Mouse (Mus musculus): ENCODE data around the gene Kif26a. TPM values are rescaled to one million over a fixed set of nuclear protein-coding genes. Genes with fewer than 3 reads are reported as not detected.

Gene Kif26a
- polyA plus RNA-seq, 1 experiment from 2014 or later: 5.0 TPM

DNA sequence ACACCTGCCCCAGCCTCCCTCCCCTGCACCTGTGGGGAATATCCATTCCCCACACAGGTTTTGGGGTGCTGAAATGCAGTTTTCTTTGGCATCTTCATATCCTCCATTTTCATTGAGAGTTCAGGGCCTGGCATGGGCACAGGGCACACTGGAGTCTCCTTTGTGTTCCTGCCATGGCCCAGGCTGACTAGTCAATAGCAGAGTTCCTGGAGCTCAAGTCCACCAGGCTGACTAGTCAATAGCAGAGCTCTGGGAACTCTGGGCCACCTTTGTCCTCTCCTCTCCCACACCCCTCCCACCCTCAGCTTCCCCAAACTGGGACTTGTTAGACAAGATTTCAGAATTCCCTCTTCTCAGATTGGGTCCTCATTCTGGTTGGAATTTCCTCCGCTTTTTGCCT lies 25.6 kb downstream of the Kif26a start:
- no peak overlapping the region for H3K4me3 ChIP-seq
- H3K36me3 ChIP-seq: peaks cover 46% of the 10 kb centered on the region
- H3K27ac ChIP-seq: no peak overlapping the region
- no peaks in the 10 kb centered on the region for H3K9me3 ChIP-seq
- ATAC-seq (ENCODE audit: insufficient number of reproducible peaks, insufficient read depth, low FRiP score, low TSS enrichment): no peak
- 90% methylated on average over 1 of the region's 1 CpGs for WGBS
- no peaks in the 10 kb centered on the region for H3K27me3 ChIP-seq
- H3K9ac ChIP-seq: no peak overlapping the region
- H3K4me1 ChIP-seq: peaks cover 23% of the 10 kb centered on the region
- H3K4me2 ChIP-seq (replicated peaks): no peak overlapping the region

DNA sequence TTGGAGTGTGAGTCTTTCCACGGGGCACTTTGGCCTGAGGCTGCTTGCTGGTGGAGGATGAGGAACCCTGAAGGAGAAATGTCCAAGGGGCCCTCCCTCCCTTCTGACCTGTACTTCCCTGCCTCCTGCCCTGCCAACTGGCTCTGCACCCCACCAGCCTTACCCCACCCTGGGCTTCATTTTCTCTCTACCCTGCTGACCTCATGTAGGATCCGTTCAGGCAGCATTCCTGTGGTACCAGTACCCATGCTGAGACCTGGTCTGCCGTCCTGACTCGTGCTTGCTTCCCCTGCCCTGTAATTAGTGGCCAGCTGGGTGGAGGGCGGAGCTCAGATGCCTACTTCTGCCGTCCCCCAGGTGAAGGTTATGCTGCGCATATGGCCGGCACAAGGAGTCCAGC lies 26.2 kb downstream of the Kif26a start:
- Histone ChIP-seq H3K36me3 (peaks cover 52% of the 10 kb centered on the region), H3K27me3 (no peaks in the 10 kb centered on the region), H3K9ac (no peak overlapping the region), H3K27ac (no peak overlapping the region), H3K4me1 (peaks cover 23% of the 10 kb centered on the region), H3K4me3 (no peak overlapping the region), H3K9me3 (no peaks in the 10 kb centered on the region), H3K4me2 (replicated peaks) (no peak overlapping the region)
- ATAC-seq (ENCODE audit: insufficient number of reproducible peaks, insufficient read depth, low FRiP score, low TSS enrichment): no peak
- 52% methylated on average over 8 of the region's 8 CpGs for WGBS

DNA sequence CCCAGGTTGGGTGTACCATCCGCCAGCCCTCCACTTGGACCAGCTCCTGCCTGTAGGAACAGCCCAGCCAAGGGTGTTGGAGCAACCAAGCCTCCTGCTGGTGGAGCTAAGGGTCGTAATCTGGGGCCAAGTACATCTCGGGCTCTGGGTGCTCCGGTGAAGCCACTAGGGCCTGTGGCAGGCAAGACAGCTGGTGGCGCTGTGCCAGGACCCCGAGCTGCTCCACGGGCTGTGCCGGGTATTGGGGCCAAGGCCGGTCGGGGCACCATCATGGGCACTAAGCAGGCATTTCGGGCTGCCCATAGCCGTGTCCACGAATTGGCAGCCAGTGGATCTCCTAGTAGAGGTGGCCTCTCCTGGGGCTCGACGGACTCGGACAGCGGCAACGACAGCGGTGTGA lies 31.7 kb downstream of the Kif26a start:
- no peak overlapping the region for H3K4me3 ChIP-seq
- no peak overlapping the region for H3K9ac ChIP-seq
- 98% methylated on average over 19 of the region's 19 CpGs for WGBS
- H3K27me3 ChIP-seq: no peaks in the 10 kb centered on the region
- H3K4me2 ChIP-seq (replicated peaks): no peak overlapping the region
- H3K36me3 ChIP-seq: peaks cover 59% of the 10 kb centered on the region
- no peaks in the 10 kb centered on the region for H3K9me3 ChIP-seq
- ATAC-seq (ENCODE audit: insufficient number of reproducible peaks, insufficient read depth, low FRiP score, low TSS enrichment): no peak
- peaks cover 8% of the 10 kb centered on the region for H3K4me1 ChIP-seq
- H3K27ac ChIP-seq: no peak overlapping the region

DNA sequence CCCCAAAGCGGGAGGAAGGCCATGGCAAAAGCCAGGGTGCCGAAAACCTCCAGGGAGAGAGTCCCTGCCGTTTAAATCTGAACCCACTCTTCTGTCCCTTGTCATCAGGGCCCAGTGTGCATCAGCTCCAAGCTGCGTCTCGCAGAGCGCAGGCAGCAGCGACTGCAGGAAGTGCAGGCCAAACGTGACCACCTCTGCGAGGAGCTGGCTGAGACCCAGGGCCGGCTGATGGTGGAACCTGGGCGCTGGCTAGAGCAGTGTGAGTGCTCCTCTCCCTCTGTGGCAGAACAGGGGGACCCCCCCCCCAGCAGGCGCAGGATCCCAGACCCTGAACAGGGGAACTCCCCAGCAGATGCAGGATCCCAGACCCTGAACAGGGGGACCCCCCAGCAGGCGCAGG lies 33.7 kb downstream of the Kif26a start:
- no peak overlapping the region for H3K27ac ChIP-seq
- H3K27me3 ChIP-seq: no peaks in the 10 kb centered on the region
- H3K9me3 ChIP-seq: no peaks in the 10 kb centered on the region
- WGBS: 88% methylated on average over 13 of the region's 13 CpGs
- no peak for ATAC-seq (ENCODE audit: insufficient number of reproducible peaks, insufficient read depth, low FRiP score, low TSS enrichment)
- peaks cover 41% of the 10 kb centered on the region for H3K36me3 ChIP-seq
- H3K4me2 ChIP-seq (replicated peaks): no peak overlapping the region
- no peak overlapping the region for H3K9ac ChIP-seq
- no peak overlapping the region for H3K4me3 ChIP-seq
- peaks cover 24% of the 10 kb centered on the region for H3K4me1 ChIP-seq

DNA sequence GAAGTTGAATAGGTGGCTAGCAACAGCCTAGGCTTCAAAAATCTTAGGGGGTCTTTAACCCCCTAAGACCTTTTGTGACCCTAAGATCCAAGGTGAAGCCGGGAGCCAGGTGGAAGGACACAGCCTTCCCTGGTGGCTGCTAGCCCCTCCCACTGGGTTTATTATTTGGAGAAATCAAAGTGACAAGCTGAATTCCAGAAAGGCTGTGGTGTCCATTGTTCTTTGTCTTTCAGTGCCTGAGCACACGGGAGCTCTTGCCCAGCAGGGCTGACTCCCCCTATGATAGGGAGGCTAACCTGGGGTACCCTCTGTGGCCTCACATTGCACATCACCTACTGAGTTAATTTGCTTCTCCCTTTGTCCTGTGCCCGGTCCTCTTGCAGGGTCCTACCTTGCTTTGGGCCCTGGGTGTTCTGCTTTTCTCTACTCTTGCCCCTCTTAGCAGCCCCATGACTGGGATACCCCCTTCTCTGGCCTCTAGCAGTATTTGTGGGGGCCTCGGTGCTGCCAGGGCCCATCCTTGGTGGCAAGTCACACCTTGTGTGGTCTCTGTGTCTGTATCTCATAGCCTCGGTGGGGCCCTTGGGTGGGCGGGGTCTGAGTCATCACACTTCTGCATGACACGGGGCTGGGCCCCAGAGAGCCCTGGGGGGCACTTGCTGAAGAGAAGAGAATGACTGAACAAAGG lies 36.1 kb downstream of the Kif26a start:
- Histone ChIP-seq H3K4me3 (no peak overlapping the region), H3K27ac (peak overlapping the region; percentile 51; the same call in 1 of the 2 replicates), H3K9me3 (no peaks in the 10 kb centered on the region), H3K27me3 (no peaks in the 10 kb centered on the region), H3K4me2 (replicated peaks) (no peak overlapping the region), H3K36me3 (peaks cover 19% of the 10 kb centered on the region), H3K4me1 (peaks cover 26% of the 10 kb centered on the region), H3K9ac (no peak overlapping the region)
- peak; percentile 32; the same call in 1 of the 2 replicates for ATAC-seq (ENCODE audit: insufficient number of reproducible peaks, insufficient read depth, low FRiP score, low TSS enrichment)
- 31% methylated on average over 7 of the region's 7 CpGs for WGBS

DNA sequence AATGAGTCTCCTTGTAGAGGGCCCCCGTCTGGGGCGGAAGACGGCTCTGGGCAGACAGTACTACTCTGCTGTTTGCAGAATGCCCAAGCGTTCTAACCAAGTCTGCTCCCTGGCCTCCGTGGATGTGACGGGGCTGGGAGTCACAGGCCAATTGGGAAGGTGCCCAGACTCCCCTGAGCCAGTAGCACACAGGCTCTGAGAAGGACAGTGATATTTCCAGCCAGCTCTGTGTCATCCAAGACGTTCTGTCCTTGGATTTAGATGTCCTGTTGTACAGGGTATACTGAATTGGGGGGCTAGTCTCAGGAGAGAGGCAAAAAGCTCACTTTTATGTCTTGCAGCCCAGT lies 36.6 kb downstream of the Kif26a start:
- no peak for ATAC-seq (ENCODE audit: insufficient number of reproducible peaks, insufficient read depth, low FRiP score, low TSS enrichment)
- H3K9me3 ChIP-seq: no peaks in the 10 kb centered on the region
- no peaks in the 10 kb centered on the region for H3K27me3 ChIP-seq
- H3K4me1 ChIP-seq: peaks cover 26% of the 10 kb centered on the region
- peaks cover 14% of the 10 kb centered on the region for H3K36me3 ChIP-seq
- H3K9ac ChIP-seq: no peak overlapping the region
- H3K4me2 ChIP-seq (replicated peaks): no peak overlapping the region
- no peak overlapping the region for H3K4me3 ChIP-seq
- 31% methylated on average over 7 of the region's 7 CpGs for WGBS
- H3K27ac ChIP-seq: peak overlapping the region; percentile 51; the same call in 1 of the 2 replicates

DNA sequence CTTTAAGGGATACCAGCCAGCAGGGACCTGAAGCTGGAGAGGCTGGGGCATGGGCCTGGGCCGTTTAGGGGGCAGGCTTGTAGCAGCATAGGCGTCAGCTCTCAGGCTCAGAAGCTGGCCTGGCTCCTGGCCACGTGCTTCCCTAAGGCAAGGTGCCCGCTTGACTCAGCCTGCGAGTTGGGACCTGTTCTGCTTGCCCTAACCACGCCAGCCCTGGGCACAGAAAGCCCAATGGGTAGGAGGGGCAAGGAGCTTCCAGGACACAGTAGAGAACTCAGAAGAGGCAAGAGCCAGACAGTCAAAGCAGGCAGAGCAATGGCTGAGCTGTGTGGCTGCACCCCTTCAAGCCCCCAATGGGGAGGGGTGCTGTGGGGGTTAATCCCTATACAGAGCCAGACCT lies 37.7 kb downstream of the Kif26a start:
- Histone ChIP-seq H3K9ac (no peak overlapping the region), H3K27ac (0 out of 2 replicates have a peak overlapping the region, but pooled peaks have one; percentile 8), H3K9me3 (no peaks in the 10 kb centered on the region), H3K4me1 (peaks cover 26% of the 10 kb centered on the region), H3K27me3 (no peaks in the 10 kb centered on the region), H3K4me2 (replicated peaks) (no peak overlapping the region), H3K36me3 (peaks cover 4% of the 10 kb centered on the region), H3K4me3 (no peak overlapping the region)
- 64% methylated on average over 6 of the region's 6 CpGs for WGBS
- ATAC-seq (ENCODE audit: insufficient number of reproducible peaks, insufficient read depth, low FRiP score, low TSS enrichment): 0 out of 2 replicates have a peak, but pooled peaks have one; percentile 5

DNA sequence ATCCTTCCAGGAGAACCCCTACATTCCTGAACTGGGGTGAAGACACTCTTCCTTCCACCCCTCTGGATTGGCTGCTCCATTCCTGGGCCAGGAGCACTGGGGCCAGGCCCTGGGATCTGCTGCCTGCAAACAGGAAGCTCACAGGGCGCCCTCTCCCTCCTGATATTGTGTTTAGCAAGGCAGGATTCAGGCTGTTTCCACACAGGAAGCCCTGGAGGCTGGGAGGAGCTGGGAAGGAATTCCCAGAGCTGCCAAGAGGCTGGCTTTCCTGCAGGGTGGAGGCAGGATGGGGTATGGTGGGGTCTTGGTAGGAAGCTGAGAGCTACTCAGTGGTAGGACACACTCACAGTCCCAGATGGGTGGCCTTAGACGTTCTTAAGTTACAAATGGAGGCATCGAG lies 38.4 kb downstream of the Kif26a start:
- Histone ChIP-seq H3K9ac (no peak overlapping the region), H3K9me3 (no peaks in the 10 kb centered on the region), H3K4me1 (peaks cover 26% of the 10 kb centered on the region), H3K4me2 (replicated peaks) (no peak overlapping the region), H3K27me3 (no peaks in the 10 kb centered on the region), H3K27ac (peak overlapping the region; percentile 65), H3K4me3 (no peak overlapping the region), H3K36me3 (peaks cover 4% of the 10 kb centered on the region; the same call in 1 of the 2 replicates)
- WGBS: 18% methylated on average over 3 of the region's 3 CpGs
- peak; percentile 9; the same call in 1 of the 2 replicates for ATAC-seq (ENCODE audit: insufficient number of reproducible peaks, insufficient read depth, low FRiP score, low TSS enrichment)

DNA sequence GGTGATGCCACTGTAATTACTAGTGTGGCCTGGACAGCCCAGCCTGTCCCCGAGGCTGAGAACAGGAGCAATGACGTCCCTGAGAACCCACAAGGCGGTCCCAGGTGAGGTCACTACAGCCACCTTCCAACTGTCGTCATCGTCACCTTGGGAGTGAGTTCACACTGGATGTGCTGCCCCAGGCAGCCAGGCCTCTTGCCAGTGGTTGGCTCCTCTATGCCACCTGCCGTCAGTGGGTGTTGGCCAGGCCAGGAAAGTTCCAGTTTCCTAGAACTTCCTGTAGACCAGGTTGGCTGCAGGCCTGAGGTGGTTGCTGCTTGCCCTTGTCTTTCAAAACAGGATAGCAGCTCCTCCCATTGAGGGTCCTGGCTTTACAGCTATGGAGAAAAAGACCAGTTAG lies 40.9 kb downstream of the Kif26a start:
- H3K9ac ChIP-seq: no peak overlapping the region
- H3K4me1 ChIP-seq: peaks cover 26% of the 10 kb centered on the region
- WGBS: 82% methylated on average over 6 of the region's 6 CpGs
- no peaks in the 10 kb centered on the region for H3K9me3 ChIP-seq
- no peaks in the 10 kb centered on the region for H3K36me3 ChIP-seq
- H3K4me3 ChIP-seq: no peak overlapping the region
- no peak overlapping the region for H3K4me2 ChIP-seq (replicated peaks)
- no peaks in the 10 kb centered on the region for H3K27me3 ChIP-seq
- no peak for ATAC-seq (ENCODE audit: insufficient number of reproducible peaks, insufficient read depth, low FRiP score, low TSS enrichment)
- H3K27ac ChIP-seq: no peak overlapping the region

DNA sequence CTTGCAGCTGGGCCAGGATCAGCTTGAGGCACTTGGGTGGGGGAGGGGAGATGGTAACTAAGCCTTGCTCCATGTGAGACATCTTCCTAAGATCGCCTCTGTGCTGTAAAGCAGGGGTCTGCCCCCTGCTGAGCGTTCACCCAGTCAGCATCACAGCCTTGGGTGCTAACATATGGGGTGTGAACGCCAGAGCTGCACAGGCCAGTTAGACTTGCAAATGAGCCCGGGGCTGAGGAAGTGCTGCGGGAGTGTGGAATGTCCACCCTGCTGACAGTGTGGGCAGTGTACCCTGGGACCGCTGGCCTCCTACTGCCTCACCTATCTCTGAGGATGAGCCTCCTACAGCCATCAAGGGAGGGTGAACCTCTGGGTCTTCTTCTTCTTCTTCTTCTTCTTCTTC lies 45.7 kb downstream of the Kif26a start:
- no peak for ATAC-seq (ENCODE audit: insufficient number of reproducible peaks, insufficient read depth, low FRiP score, low TSS enrichment)
- no peaks in the 10 kb centered on the region for H3K9me3 ChIP-seq
- H3K4me1 ChIP-seq: peaks cover 7% of the 10 kb centered on the region; the same call in 1 of the 2 replicates
- H3K9ac ChIP-seq: no peak overlapping the region
- no peak overlapping the region for H3K27ac ChIP-seq
- H3K4me2 ChIP-seq (replicated peaks): no peak overlapping the region
- WGBS: 50% methylated on average over 6 of the region's 6 CpGs
- no peaks in the 10 kb centered on the region for H3K27me3 ChIP-seq
- no peaks in the 10 kb centered on the region for H3K36me3 ChIP-seq
- H3K4me3 ChIP-seq: no peak overlapping the region

DNA sequence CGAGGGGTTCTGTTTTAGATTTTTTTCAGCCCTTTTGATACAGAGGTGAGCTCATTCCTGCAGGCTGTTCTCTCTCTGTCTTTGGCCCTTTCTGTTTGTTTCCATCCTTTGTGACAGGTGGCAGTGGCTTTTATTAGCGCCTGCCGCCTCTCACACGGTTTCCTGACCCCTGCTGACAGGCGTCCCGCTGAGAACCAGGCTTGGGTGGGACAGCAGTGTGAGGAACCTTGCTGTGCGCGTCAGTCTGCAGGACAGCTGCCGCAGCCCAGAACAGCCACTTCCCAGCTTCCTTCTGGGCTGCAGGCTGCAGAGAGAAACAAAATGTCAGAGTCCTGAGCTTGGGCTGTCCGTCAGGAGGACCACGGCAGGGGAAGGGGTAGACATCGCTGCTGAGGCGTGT lies 49.0 kb downstream of the Kif26a start:
- H3K4me2 ChIP-seq (replicated peaks): peak overlapping the region; percentile 27
- H3K9ac ChIP-seq: no peak overlapping the region
- H3K27me3 ChIP-seq: no peaks in the 10 kb centered on the region
- H3K27ac ChIP-seq: no peak overlapping the region
- peaks cover 12% of the 10 kb centered on the region for H3K4me1 ChIP-seq
- no peaks in the 10 kb centered on the region for H3K36me3 ChIP-seq
- peak overlapping the region; percentile 3; the same call in 1 of the 2 replicates for H3K4me3 ChIP-seq
- no peaks in the 10 kb centered on the region for H3K9me3 ChIP-seq
- no peak for ATAC-seq (ENCODE audit: insufficient number of reproducible peaks, insufficient read depth, low FRiP score, low TSS enrichment)
- 11% methylated on average over 13 of the region's 13 CpGs for WGBS

DNA sequence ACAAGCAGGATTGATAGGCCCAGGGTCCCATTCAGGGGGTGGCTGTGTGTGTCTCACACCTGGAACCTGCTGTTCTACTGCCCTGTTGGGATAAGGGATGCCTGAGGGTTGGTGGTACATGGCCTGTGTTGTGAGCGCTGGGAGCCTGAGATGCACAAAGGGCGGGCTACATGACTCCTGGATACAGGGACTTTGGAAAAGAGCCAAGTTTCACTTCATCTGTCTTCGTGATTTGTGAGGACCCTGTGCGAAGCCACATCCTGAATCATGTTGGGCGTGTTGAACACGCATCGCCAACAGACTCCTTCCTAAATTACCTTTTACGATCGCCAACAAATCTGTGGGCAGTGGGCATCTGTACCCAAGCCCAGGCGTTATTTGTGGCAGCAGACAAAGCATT lies 50.6 kb downstream of the Kif26a start:
- Histone ChIP-seq H3K27me3 (no peaks in the 10 kb centered on the region), H3K27ac (no peak overlapping the region), H3K36me3 (no peaks in the 10 kb centered on the region), H3K9me3 (no peaks in the 10 kb centered on the region), H3K4me1 (peaks cover 14% of the 10 kb centered on the region), H3K4me2 (replicated peaks) (no peak overlapping the region), H3K9ac (no peak overlapping the region), H3K4me3 (no peak overlapping the region)
- WGBS: 92% methylated on average over 10 of the region's 10 CpGs
- no peak for ATAC-seq (ENCODE audit: insufficient number of reproducible peaks, insufficient read depth, low FRiP score, low TSS enrichment)
